Mouse (Mus musculus) left cerebral cortex, postnatal 36 days (tissue): ENCODE data around the gene Cxcr1. TPM values are rescaled to one million over a fixed set of nuclear protein-coding genes. Genes with fewer than 3 reads are reported as not detected.
A peak's percentile ranks its signal among the peaks of the same experiment; 100 is the strongest.

Experiments used
- DNase-seq, 2 experiments: peaks; one replicate each; pipeline ENCODE4 v3.0.0; 2021 to 2022; ENCODE audit warnings: low spot score in 2 of 2, mixed read lengths in 1 of 2
- intact Hi-C: fragments of 180-260 bp; cut with DNase I; formaldehyde crosslinking; loops from one replicate; pipeline ENCODE4 v1.15.1; 2025
- total RNA-seq, 2 experiments: library from RNA; stranded (reverse); gene quantifications; 2 replicates each; pipeline ENCODE4 v1.2.3; 2021

Cxcr1 gene
- not detected for total RNA-seq

GRCm38 (mm10) chr1:74194445-74194844 is at the start of gene Cxcr1:
Gene Cxcr1 (minus strand): TSS chr1:74194631.
- intact Hi-C loops = no loop called here
- DNase-seq = no peak

DNA sequence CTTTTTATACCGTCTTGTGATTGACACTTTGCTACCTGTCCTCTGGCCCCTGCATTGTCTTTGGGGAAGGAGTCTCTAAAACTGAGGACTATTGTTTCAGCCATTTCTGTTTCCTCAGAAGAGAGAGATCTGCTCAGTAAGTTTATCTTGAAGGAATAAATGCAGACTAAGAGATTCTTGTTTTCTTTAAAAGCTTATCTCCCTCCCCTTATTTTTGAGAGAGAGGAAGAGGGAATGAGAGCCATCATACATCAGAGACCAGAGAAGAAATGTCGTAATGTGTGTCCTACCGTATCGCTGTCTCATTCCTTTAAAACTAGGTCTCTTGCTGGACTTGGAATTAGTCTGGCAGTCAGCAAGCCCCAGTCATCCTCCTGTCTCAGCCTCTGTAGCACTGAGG is 46.4 kb upstream of the Cxcr1 start:
- no peak for DNase-seq
- intact Hi-C loops = loop anchor here (5.0 kb wide), 1 partner anchor 34 kb away; no protein-coding TSS in a partner anchor

GRCm38 (mm10) chr1:74240311-74240710 is 45.9 kb upstream of the Cxcr1 start:
- DNase-seq = peak; percentile 83 to 85
- intact Hi-C loops = loop anchor here (5.0 kb wide), 1 partner anchor 33 kb away; no protein-coding TSS in a partner anchor

GRCm38 (mm10) chr1:74239618-74240017 is 45.2 kb upstream of the Cxcr1 start:
- DNase-seq = peak; percentile 47 to 51
- intact Hi-C loops = loop anchor here (5.0 kb wide), 1 partner anchor 32 kb away; no protein-coding TSS in a partner anchor

DNA sequence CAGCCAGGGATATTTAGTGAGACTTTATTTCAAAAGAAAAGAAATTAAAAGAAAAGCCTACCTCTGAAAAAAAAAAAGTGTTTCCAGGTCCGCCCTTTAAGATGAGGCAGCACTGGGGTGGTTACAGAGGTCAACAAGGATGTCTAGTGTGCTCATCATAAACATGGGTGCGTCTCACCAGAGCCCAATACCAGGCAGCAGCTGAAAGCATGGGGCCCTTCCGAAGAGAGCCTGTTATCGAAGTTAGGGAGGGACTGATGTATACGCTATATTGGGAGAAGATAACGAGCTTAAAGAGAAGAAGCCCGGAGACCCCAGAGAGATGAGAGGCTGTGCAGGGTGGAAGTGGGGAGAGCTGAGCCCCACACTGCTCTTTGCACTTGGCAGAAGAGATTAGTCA is 44.7 kb upstream of the Cxcr1 start:
- intact Hi-C loops = no loop called here
- no peak for DNase-seq

DNA sequence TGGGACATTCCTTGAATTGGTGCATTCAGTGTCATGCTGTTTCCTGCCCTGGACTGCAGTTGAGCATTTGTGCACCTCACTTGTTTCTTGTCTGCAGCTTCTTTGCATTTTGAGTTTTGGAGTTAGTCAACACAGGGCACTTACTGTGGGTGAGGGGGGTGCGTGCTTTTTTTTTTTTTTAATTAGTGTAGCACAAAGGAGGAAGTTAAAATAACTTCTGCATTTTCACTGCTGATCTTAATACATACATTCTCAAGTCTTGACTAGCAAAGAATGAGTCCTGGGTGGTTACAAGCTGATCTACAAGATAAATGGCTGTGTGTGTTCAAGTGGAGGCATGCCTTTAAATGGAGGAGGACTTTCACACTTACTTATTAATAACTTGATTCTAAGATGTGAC is 43.7 kb upstream of the Cxcr1 start:
- DNase-seq = no peak
- intact Hi-C loops = no loop called here

DNA sequence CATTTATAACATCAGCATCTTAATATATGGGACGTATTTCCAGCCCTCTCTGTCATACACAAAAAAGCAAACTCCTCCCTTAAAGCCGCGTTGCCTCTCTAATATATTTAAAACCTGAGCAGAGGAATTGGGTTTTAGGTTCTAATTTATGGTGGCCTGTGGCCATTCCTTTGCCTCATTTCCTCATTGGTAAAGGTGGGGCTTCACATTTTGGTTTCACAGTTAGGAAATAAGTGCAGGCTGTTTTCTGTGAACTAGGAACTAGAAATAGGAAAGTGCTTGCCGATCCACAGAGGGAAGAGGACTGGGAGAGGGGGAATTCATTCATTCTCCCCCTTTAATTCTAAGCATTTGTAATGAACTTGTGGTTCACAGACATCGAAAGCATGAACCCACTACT is 43.2 kb upstream of the Cxcr1 start:
- no peak for DNase-seq
- intact Hi-C loops = loop anchor here (2.0 kb wide), 1 partner anchor 47 kb away; the partner anchor contains the start of genes Aamp and Pnkd

GRCm38 (mm10) chr1:74236590-74237317 is 42.3 kb upstream of the Cxcr1 start:
- intact Hi-C loops = loop anchor here (2.0 kb wide), 1 partner anchor 48 kb away; the partner anchor contains the start of genes Aamp and Pnkd
- DNase-seq = peak; percentile 31 to 48

DNA sequence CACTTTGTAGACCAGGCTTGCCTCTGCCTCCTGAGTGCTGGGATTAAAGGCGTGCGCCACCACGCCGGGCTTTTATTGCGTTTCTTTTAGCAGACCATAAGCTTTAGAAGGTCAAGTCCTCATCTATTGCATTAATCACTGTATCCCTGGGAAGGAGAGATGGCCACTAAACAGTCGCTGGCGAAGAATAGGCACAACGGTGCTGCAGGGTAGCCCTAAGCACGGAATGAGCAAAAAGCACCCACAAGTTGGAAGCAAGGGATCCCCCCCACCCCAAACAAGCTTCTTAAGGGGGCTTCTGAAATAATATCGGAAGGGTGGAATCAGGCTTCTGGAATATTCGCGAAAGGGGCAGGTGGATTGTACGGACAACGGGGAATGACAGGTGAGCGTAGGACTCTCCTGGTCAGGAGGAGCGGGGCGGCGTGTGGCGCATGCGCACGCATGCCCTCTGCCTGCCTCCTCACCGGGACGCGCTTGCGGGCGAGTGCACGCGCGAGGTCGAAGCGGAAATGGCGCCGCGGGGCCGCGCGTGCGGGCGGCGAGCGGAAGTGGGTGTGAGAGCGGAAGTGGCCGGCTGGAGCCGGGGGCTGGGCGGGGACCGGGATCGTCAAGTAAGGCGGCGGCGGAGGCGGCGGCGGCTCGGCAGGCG is 41.6 kb upstream of the Cxcr1 start, which contains the start of gene Arpc2:
TSS of gene Arpc2 (plus strand) at position 147 of the 652 bp plus-strand sequence.
- DNase-seq = peak; percentile 97 to 99
- intact Hi-C loops = loop anchor here (2.0 kb wide), 1 partner anchor 49 kb away; the partner anchor contains the start of genes Aamp and Pnkd

DNA sequence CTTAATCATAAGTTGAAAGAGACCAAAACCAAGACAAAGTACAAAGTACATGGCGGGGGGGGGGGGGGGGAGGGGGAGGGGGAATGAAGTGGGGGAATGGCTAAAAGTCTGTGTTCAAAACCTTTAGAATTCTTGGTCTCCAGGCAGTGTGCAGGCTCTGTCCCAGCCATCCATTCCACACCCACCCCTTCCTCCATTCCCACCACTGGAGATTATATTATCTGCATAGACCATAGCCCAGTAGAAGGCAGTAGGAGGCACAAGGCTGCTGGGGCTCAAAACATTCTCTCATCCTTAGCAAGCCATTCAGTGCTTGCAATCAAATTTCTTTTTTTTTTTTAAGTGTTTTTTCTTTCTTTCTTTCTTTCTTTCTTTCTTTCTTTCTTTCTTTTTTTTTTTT is 36.6 kb upstream of the Cxcr1 start:
- DNase-seq = no peak
- intact Hi-C loops = no loop called here

DNA sequence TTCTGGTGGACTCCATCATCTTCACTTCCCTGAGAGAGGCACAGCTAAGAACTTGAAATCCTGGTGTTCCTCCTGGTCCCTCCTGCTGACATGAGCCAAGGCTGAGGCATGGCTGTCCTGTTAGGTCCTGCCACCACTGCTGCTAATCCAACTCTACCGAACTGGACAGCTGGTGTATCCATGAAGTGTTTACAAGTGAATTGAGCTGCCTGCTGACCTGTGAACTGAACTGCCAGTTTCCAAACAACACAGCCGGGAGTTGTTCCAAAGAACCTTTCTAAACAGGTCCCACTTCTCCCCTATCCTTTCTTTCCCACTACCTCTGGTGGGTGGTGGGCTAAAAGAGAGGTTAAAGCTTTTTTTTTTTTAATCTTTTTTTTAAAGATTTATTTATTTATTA is 35.5 kb upstream of the Cxcr1 start:
- DNase-seq = no peak
- intact Hi-C loops = no loop called here

DNA sequence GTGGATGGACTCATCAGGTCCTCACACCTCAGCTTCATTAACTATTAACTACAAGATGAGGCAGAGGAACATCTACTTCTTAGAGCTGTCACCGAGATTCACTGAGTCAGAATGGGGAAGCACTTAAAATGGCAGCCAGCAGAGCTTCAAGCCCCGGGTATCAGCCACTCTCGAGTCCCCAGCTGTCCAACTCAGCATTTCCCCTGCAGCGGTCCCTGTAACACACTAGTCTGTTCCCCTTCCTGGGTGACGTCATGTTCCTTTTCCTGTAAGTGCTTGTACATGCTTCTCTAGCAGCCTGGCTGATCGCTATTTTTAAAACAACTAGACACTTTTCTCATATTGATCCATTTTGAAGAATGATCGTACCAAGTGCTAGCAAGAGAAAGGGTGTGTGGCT is 32.9 kb upstream of the Cxcr1 start:
- intact Hi-C loops = no loop called here
- DNase-seq = no peak

- intact Hi-C loops = no loop called here
- no peak for DNase-seq
These were observed 25.5 kb upstream of the Cxcr1 start for GRCm38 (mm10) chr1:74219922-74220321.

- intact Hi-C loops = loop anchor here (5.0 to 10.0 kb wide), 4 partner anchors 33 to 243 kb away; partner anchors contain the start of gene Catip
- no peak for DNase-seq
These were observed 14.5 kb upstream of the Cxcr1 start for GRCm38 (mm10) chr1:74208941-74209340.

DNA sequence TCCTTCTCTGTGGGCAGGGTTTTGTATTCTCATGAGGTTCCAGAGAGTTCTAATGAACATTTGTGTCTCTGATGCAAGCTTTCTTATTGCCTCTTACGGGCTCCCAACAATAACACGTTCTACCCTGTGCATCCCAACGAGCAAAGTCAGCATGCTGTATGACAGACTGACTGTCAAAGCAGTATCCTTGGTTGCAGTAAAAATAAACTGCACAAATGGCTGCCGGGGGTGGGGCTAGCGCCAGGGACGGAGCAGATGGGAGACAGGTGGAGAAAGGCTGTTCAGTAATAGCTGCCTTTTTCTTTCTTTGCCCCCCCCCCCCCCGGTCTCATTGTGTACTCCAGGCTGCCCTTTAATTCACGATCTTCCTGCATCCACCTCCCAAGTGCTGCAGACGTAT is 13.5 kb upstream of the Cxcr1 start:
- DNase-seq = peak in 1 of 2 experiments; percentile 33
- intact Hi-C loops = loop anchor here (5.0 to 10.0 kb wide), 4 partner anchors 34 to 244 kb away; partner anchors contain the start of gene Catip

DNA sequence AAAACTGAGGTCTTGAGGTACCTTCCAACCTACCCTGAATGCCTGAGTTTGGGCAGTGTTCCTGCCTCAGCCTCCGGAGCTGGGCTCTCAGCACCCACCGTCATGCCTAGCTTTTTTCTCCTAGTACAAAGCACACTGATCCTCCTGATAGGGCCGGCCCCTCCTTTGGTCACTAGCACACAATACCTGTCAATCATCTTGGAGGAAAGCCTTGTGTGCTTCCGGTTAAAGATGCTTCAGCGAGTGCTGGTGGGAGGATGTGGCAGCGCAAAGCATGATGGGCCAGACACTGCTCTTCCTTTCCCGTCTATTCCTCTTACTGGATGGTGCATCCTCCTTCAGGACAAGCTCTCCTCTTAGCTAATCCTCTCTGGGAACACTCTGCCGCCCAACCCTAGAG is 12.2 kb upstream of the Cxcr1 start:
- no peak for DNase-seq
- intact Hi-C loops = loop anchor here (5.0 to 10.0 kb wide), 4 partner anchors 36 to 246 kb away; partner anchors contain the start of gene Catip

DNA sequence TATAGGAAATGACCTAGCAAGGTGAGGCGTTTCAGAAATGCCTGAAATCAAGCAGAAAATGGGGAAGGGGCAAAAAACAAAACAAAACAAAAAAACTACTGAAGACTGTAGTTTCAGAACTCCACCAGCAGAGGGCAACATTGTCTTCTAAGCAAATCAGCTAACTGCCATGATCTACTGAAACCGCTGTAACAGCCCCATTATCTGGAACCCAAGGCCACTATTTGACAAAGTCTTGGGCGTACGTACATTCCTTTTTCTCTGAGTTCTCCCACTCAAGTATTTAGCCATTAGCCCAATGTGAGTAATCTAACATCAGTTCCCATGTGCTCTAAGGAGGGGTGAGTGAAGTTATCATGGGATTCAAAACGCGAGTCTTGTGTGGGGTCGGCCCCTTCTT is 11.4 kb upstream of the Cxcr1 start:
- no peak for DNase-seq
- intact Hi-C loops = loop anchor here (5.0 to 10.0 kb wide), 4 partner anchors 36 to 246 kb away; partner anchors contain the start of gene Catip

GRCm38 (mm10) chr1:74203457-74203856 is 9.0 kb upstream of the Cxcr1 start:
- intact Hi-C loops = loop anchor here (10.0 kb wide), 1 partner anchor 161 kb away; the partner anchor contains the start of gene Catip
- DNase-seq = no peak

DNA sequence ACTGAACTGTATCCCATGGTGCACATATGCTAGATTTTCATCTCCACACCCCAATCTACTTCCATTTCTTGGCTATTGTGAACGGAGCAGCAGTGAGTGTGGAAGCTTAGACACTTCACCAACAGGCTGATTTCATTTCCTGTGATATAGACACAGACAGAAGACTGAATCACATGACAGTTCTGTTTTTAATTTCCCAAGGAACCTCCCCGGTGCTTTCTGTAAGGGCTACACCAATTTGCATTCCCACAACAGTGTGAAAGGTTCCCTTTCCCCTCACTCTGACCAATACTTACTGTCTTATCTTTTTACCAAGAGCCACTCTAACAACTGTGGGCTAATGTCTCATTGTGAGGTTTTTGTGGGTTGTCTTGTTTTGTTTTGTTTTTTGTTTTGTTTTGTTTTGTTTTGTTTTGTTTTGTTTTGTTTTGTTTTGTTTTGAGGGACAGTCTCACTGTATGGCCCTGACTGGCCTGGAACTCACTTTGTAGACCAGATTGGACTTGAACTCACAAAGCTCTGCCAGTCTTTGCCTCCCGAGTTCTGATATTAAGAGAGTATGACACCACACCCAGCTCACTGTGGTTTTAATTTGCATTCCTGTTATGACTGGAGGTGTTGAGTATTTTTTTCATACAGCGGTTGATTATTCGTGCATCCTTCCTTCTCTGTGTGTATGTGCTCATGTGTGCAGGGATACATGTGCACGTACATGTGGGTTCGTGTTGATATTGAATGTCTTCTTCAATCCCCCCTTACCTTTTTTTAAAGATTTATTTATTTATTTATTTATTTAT is 6.8 kb upstream of the Cxcr1 start:
- no peak for DNase-seq
- intact Hi-C loops = loop anchor here (10.0 kb wide), 1 partner anchor 164 kb away; the partner anchor contains the start of gene Catip
